Mouse (Mus musculus) hindbrain, embryonic 11.5 days (tissue): Measurements from ENCODE around the gene Cul4b. TPM values are rescaled to one million over a fixed set of nuclear protein-coding genes. Genes with fewer than 3 reads are reported as not detected.

Source experiments
- ATAC-seq: fragments of 200-750 bp; cut with Nextera tagmentation; 2 replicates; pipeline ENCODE4 v1.8.0; 2017; ENCODE audit warnings: mild to moderate bottlenecking, moderate TSS enrichment, moderate library complexity; ENCODE audit not compliant: low FRiP score
- DNase-seq: peaks from one replicate; pipeline ENCODE4 v3.0.0-alpha.2; 2015; ENCODE audit warnings: low spot score
- H3K27ac ChIP-seq: fragments of 300-500 bp; sonication (generic); 2 replicates; pipeline ENCODE4 v1.5.1; 2014; ENCODE audit warnings: mild to moderate bottlenecking, low read depth, low read length
- H3K27me3 ChIP-seq: fragments of 300-500 bp; sonication (generic); 2 replicates; pipeline ENCODE4 v1.6.1; 2014; ENCODE audit warnings: mild to moderate bottlenecking, low read length, moderate library complexity, mixed read lengths; ENCODE audit not compliant: control insufficient read depth, insufficient read depth
- H3K36me3 ChIP-seq: fragments of 300-500 bp; sonication (generic); 2 replicates; pipeline ENCODE4 v1.6.1; 2014; ENCODE audit warnings: mild to moderate bottlenecking, low read length, moderate library complexity, mixed read lengths; ENCODE audit not compliant: control insufficient read depth, insufficient read depth
- H3K4me1 ChIP-seq: fragments of 300-500 bp; sonication (generic); replicated peaks from 2 replicates; pipeline ENCODE4 v1.6.1; 2014; ENCODE audit warnings: low read length, mixed read lengths; ENCODE audit not compliant: control insufficient read depth, insufficient read depth
- H3K4me2 ChIP-seq: fragments of 300-500 bp; sonication (generic); replicated peaks from 2 replicates; pipeline ENCODE4 v1.6.1; 2014; ENCODE audit warnings: mild to moderate bottlenecking, low read depth, low read length
- H3K4me3 ChIP-seq: fragments of 300-500 bp; sonication (generic); 2 replicates; pipeline ENCODE4 v1.5.1; 2014; ENCODE audit warnings: low read depth, low read length
- H3K9ac ChIP-seq: fragments of 300-500 bp; sonication (generic); 2 replicates; pipeline ENCODE4 v1.6.1; 2014; ENCODE audit warnings: low read depth, low read length
- H3K9me3 ChIP-seq: fragments of 300-500 bp; sonication (generic); 2 replicates; pipeline ENCODE4 v1.6.1; 2016; ENCODE audit warnings: low read length; ENCODE audit not compliant: control insufficient read depth
- WGBS: fragments of 180-500 bp; shearing (Covaris S2); extraction: QIAGEN DNeasy Blood & Tissue Kit; methylation state at CpG from one replicate; pipeline ENCODE4 v1.1.7; 2014; 5-methylcytosine and 5-hydroxymethylcytosine counted together
- polyA plus RNA-seq: library from polyadenylated mRNA; unstranded; fragments of >200 nt; fragmentation: Nextera tagmentation; extraction: Ambion mirVana; gene quantifications from 2 replicates; pipeline ENCODE4 v1.2.1, GENCODE M21; 2014

Cul4b gene
- 40.8 and 42.0 TPM in 2 replicates for polyA plus RNA-seq

DNA sequence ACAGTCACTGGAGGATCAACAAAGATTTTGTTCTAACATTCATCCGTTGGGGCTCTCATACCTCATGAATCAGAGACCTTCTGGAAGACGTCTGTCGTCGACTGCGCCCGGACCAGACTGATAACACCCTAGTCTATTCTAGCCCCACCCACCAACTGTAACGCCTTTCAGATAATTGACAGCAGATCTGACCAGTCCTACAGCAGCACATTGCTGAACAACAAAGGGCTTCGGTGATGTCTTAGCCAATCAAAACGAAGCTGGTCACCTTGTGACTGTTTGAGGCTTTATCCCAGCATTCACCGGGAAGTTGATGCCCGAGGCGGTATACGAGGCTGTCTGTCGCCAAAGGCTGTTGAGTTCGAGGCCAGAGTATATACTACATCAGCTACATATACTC, at the start of gene Cul4b:
Gene Cul4b (minus strand): TSS at position 119 of the 400 bp plus-strand sequence.
- ATAC-seq (no peak), DNase-seq (no peak)
- no peak within 1 kb of the TSS for H3K9ac ChIP-seq
- no peaks in the 10 kb centered on the region for H3K36me3 ChIP-seq
- no peaks in the 10 kb centered on the region for H3K27me3 ChIP-seq
- WGBS, result 86% methylated on average over 15 of the region's 15 CpGs
- no peaks in the 10 kb centered on the region for H3K9me3 ChIP-seq
- H3K4me1 ChIP-seq, result no peaks in the 10 kb centered on the region
- no peak within 1 kb of the TSS for H3K4me3 ChIP-seq
- H3K4me2 ChIP-seq, result no peak within 1 kb of the TSS
- no peak within 1 kb of the TSS for H3K27ac ChIP-seq

DNA sequence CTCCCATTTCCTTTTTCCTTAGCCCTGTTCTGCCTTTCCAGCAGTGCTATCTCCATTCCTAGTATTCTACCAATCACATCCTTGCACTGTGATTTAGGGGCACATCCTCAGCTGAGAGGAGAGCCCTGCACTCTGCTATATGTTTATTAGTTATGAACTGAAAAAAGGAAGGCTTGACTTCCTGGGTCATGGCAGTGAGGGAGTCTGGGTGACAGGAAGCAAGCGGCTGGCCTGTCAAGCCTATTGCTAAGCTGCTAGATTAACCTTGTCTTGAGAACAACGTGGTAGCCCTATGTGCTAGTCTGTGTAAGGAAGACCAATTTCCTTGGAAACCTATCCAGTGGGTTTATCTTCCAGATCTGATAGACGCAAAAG, 25.0 kb upstream of the Cul4b start:
- Histone ChIP-seq H3K9ac (peak overlapping the region; percentile 56; the same call in 1 of the 2 replicates), H3K27me3 (no peaks in the 10 kb centered on the region), H3K4me2 (peak overlapping the region; percentile 43), H3K36me3 (no peaks in the 10 kb centered on the region), H3K4me3 (peak overlapping the region; percentile 47), H3K9me3 (no peaks in the 10 kb centered on the region), H3K4me1 (no peaks in the 10 kb centered on the region), H3K27ac (peak overlapping the region; percentile 77)
- DNase-seq (peak; percentile 19), ATAC-seq (peak; percentile 67)
- 16% methylated on average over 3 of the region's 3 CpGs for WGBS

DNA sequence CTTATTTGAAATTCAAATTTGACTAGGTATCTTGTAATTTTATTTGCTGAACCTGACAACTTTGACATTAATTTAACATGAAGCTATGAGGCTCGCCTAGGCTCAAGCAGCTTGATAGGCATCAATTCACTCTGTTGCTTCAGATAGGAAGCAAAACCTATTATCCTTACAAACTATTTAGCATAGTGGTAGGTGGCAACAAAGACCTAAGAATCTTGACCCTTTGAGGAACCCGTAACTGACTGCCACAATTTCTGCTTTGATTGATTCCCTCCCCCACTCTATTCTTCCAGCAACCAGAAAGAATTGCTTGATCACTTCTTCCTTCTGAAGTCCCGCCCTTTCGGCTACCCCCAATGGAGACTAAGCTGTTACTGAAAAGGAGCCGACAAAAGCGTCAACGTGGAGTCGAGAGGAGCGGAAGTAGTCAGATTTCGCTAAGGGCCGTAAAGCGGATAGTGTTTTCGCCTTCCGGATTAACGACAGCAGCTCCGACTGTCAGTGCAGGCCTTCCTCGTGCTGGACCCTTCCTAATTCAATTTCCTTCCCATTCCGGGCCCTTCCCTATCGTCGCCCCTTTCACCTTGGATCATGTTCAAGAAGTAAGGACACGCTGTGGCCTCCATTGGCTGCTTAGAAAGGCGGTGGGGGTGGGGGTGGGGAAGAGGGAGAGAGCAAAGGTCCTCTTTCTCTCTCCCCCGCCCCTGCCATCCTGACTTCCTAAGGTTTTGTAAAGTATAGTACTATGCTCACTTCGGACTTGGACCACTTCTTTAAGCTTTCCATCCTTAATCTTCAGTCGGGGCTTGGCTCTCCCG, 24.4 kb upstream of the Cul4b start, which contains the start of gene Mcts1:
Gene Mcts1 (plus strand): TSS at position 402 of the 818 bp plus-strand sequence.
- Histone ChIP-seq H3K4me3 (peak within 1 kb of the TSS; percentile 47), H3K27ac (peak within 1 kb of the TSS; percentile 77), H3K27me3 (no peaks in the 10 kb centered on the region), H3K4me1 (no peaks in the 10 kb centered on the region), H3K36me3 (no peaks in the 10 kb centered on the region), H3K9me3 (no peaks in the 10 kb centered on the region), H3K4me2 (peak within 1 kb of the TSS; percentile 43), H3K9ac (peak within 1 kb of the TSS; percentile 56; the same call in 1 of the 2 replicates)
- ATAC-seq, result peak; percentile 91
- peak; percentile 77 for DNase-seq
- WGBS, result 15% methylated on average over 26 of the region's 26 CpGs

DNA sequence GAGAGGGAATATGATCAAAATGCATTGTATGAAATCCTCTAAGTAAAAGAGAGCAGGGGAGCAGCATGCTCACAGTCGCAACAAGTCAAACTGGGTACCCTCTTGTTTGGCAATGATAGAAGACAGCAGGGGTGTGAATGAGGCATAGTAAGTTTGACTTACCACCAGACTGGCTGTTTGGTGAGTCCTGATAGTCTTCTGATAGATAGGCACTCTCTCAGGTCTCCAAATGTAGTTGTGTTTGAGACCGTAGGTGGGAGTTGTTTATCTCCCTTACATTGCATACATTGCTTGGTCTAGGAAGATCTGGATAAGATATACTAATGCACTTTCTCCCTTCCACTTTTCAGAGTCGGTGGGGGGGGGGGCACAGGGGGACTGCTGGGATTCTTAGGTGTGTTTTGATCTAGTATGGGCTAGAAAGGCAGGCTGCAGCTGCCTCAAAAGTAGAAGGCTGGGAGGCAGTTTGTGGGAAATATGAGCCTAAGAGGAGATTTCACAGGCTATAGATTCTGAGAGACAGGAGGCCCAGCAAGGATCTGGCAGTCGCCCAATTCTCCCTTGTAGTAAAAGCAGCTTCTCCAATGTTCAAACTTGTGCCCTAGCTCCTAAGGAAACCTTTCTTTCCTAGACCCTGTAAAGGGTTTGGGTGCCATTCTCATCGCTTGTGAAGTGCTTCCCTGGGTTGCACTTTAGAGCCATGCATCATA, 17.3 kb upstream of the Cul4b start:
- Histone ChIP-seq H3K4me1 (no peaks in the 10 kb centered on the region), H3K9me3 (no peaks in the 10 kb centered on the region), H3K4me3 (no peak overlapping the region), H3K36me3 (no peaks in the 10 kb centered on the region), H3K9ac (no peak overlapping the region), H3K27ac (no peak overlapping the region), H3K27me3 (no peaks in the 10 kb centered on the region), H3K4me2 (no peak overlapping the region)
- ATAC-seq (no peak), DNase-seq (no peak)
- WGBS, result 74% methylated on average over 5 of the region's 5 CpGs

DNA sequence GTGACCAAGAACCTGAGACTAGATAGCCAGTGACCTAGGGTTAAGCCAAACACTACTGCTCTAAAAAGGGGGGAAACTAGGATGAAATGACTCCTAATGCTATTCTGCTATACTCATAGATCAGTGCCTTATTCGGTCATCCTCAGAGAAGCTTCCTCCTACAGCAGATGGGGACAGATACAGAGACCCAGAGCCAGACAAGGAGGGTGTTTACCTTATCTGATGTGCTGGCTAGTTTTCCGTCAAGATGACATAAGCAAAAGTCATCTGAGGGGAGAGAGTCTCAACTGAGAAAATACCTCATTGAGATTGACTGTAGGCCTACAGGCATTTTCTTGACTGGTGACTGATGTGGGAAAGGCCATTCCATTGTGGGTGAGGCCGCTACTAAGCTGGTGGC, 15.8 kb upstream of the Cul4b start:
- Histone ChIP-seq H3K27me3 (no peaks in the 10 kb centered on the region), H3K4me1 (no peaks in the 10 kb centered on the region), H3K27ac (no peak overlapping the region), H3K4me2 (no peak overlapping the region), H3K4me3 (no peak overlapping the region), H3K9ac (no peak overlapping the region), H3K9me3 (no peaks in the 10 kb centered on the region), H3K36me3 (no peaks in the 10 kb centered on the region)
- ATAC-seq (no peak), DNase-seq (no peak)
- WGBS, result 85% methylated on average over 3 of the region's 3 CpGs

DNA sequence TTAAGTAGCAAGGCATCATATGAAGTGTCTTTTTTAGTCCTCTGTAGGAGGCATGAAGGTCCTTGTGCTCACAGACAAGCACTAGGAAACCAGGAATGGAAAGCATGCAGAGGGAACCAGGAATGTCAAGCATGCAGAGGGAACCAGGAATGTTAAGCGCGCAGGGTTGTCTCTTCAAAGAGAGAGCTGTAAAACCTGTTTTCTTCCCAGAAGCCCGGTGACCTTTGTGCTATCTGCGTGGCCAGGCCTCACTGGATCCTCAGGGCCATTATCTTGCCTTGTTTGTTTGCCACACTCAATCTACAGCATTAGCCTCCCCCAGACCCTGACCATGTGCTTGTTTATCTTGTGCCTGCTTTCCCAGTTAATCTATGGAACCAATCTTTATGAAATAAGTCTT, 13.8 kb upstream of the Cul4b start:
- Histone ChIP-seq H3K36me3 (no peaks in the 10 kb centered on the region), H3K4me3 (no peak overlapping the region), H3K9me3 (no peaks in the 10 kb centered on the region), H3K4me1 (no peaks in the 10 kb centered on the region), H3K27ac (no peak overlapping the region), H3K27me3 (no peaks in the 10 kb centered on the region), H3K9ac (no peak overlapping the region), H3K4me2 (no peak overlapping the region)
- ATAC-seq, result no peak
- DNase-seq, result no peak
- 42% methylated on average over 4 of the region's 4 CpGs for WGBS

DNA sequence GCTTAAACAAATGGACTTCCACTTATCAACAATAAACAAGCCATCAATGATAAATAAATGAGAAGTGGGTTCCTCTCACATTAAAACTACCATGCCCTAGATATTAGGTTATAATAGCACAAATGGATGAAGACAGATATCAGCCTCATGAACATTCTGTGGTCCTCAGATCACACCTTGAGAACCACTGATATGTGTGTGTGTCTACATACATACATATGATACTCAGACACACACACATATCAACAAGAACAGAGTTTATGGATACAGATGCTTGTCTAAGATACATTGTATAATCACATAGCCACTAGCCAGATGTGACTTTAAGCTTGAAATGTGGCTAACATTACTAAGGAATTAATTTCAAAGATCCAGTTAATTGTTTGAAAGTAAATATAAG, 7.3 kb upstream of the Cul4b start:
- H3K27ac ChIP-seq, result no peak overlapping the region
- no peak for DNase-seq
- H3K4me3 ChIP-seq, result no peak overlapping the region
- no peaks in the 10 kb centered on the region for H3K9me3 ChIP-seq
- ATAC-seq, result no peak
- H3K9ac ChIP-seq, result no peak overlapping the region
- no peaks in the 10 kb centered on the region for H3K4me1 ChIP-seq
- no peak overlapping the region for H3K4me2 ChIP-seq
- H3K36me3 ChIP-seq, result no peaks in the 10 kb centered on the region
- H3K27me3 ChIP-seq, result no peaks in the 10 kb centered on the region

DNA sequence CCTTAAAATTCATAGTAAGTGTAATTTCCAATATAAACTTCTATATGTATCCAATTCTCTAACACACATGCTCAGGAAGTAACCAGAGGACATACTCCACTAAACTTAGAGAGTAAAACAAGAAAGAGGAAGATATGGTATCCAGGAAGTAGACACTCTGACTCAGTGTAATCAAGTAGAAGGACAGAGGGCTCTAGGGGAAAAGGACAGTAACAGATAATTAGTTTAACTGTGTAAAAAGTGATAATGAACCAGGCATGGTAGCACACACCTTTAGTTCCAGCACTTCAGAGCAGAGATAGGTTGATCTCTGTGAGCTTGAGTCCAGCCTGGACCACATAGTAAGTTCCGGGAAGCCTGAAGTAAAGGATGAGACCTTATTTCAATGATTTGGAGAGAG, 5.1 kb upstream of the Cul4b start:
- no peak overlapping the region for H3K27ac ChIP-seq
- no peaks in the 10 kb centered on the region for H3K4me1 ChIP-seq
- no peaks in the 10 kb centered on the region for H3K9me3 ChIP-seq
- H3K4me3 ChIP-seq, result no peak overlapping the region
- H3K4me2 ChIP-seq, result no peak overlapping the region
- 94% methylated on average over 1 of the region's 1 CpGs for WGBS
- no peak for DNase-seq
- no peak overlapping the region for H3K9ac ChIP-seq
- no peak for ATAC-seq
- H3K27me3 ChIP-seq, result no peaks in the 10 kb centered on the region
- no peaks in the 10 kb centered on the region for H3K36me3 ChIP-seq
